Mouse (Mus musculus): ENCODE data around the gene Acbd3. TPM values are rescaled to one million over a fixed set of nuclear protein-coding genes. Genes with fewer than 3 reads are reported as not detected.

Gene Acbd3
- total and polyA plus RNA-seq, 3 experiments: 17.8 to 23.2 TPM; not detected in 1

DNA sequence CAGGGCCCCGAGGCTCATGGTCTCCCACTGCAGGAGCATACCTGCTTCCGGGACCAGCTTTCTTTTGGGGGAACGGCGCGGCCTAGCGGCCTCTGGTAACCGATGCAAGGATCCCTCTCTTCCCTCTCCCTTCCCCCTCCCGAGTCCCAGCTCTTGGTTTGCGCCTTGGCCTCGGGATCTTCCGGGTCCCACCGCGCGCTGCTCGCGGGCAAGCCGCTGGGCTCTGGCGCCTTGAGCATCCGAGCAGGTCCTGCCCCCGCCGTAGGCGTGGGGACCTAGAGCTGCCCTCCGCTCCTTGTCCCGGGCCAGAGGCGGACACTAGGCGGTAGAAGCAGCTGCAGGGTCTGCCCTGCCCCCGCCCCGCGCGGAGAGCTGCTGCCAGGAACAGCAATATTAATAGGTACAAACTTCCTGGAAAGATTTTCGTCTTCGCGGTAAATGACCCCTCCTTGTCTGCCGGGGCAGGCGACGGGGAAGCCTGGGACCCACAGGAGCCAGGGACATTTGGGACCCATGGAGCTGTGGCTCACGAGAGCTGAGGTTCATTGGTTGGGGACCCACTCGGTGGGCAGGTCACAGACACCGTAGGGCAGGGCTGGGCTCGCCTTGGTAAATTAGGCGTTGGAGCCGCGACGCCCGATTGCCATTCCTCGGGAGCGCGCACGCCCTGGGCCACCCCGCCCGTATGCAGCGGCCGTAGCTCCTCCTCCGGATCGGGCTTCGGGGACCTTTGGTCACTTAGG, 52.0 kb downstream of the Acbd3 start:
- Histone ChIP-seq H3K36me3 (ENCODE audit: control insufficient read depth in 1 of 2, insufficient read depth in 2 of 2, low read length in 2 of 2) (no peaks in the 10 kb centered on the region), H3K4me1 (ENCODE audit: control insufficient read depth in 1 of 2, insufficient read depth in 2 of 2, low read length in 2 of 2) (0 out of 4 replicates have a peak, but pooled peaks cover 0 to 4% of the 10 kb centered on the region in 2 experiments), H3K9me3 (replicated peaks; ENCODE audit: insufficient read depth, low read length) (no peaks in the 10 kb centered on the region), H3K27me3 (ENCODE audit: control insufficient read depth in 1 of 2, insufficient read depth in 2 of 2, low read length in 2 of 2) (no peaks in the 10 kb centered on the region), H3K79me2 (ENCODE audit: control insufficient read depth, insufficient read depth, low read length, poor library complexity) (no peaks in the 10 kb centered on the region), H3K4me3 (ENCODE audit: control insufficient read depth in 1 of 2, insufficient read depth in 1 of 2, low read depth in 2 of 2, low read length in 2 of 2) (peak overlapping the region; percentile 57 to 63), H3K27ac (ENCODE audit: control insufficient read depth, low read depth, low read length) (peak overlapping the region; percentile 23; the same call in 1 of the 2 replicates), H3K9ac (ENCODE audit: control insufficient read depth, low read depth, low read length, poor library complexity, severe bottlenecking) (peak overlapping the region; percentile 73)
- DNase-seq (ENCODE audit: low read depth, low spot score): peak; percentile 84
- TF ChIP-seq RAD21 (IDR thresholded peaks at IDR 0.05; ENCODE audit: low read depth, low read length) (peak; percentile 26), POLR2A (IDR thresholded peaks at IDR 0.05; ENCODE audit: control insufficient read depth in 1 of 2, insufficient read depth in 1 of 2, low read depth in 1 of 2, low read length in 2 of 2, poor library complexity in 1 of 2) (0 out of 4 replicates have a peak, but pooled peaks of 1 of the 2 experiments have one; percentile 43), USF2 (IDR thresholded peaks at IDR 0.05; ENCODE audit: borderline replicate concordance in 1 of 2, insufficient read depth in 1 of 2, low read depth in 1 of 2, low read length in 2 of 2) (no peak), TCF12 (IDR thresholded peaks at IDR 0.05; ENCODE audit: low read depth, low read length) (0 out of 2 replicates have a peak, but pooled peaks have one; percentile 10), NELFE (IDR thresholded peaks at IDR 0.05; ENCODE audit: low read depth, low read length) (peak; percentile 31), ZC3H11A (IDR thresholded peaks at IDR 0.05; ENCODE audit: low read depth, low read length) (no peak), CTCF (IDR thresholded peaks at IDR 0.05 in 2 of 3, conservative IDR thresholded peaks at IDR 0.05 in 1 of 3; ENCODE audit: control insufficient read depth in 1 of 3, insufficient read depth in 1 of 3, low read depth in 2 of 3, low read length in 3 of 3, poor library complexity in 1 of 3, severe bottlenecking in 1 of 3) (peak in 2 of 3 experiments; percentile 44 to 48; a peak in 5 of 6 replicates), MYB (IDR thresholded peaks at IDR 0.05; ENCODE audit: low read depth, low read length) (no peak), MAFK (IDR thresholded peaks at IDR 0.05; ENCODE audit: borderline replicate concordance, low read depth, low read length) (no peak), GATA1 (IDR thresholded peaks at IDR 0.05; ENCODE audit: low read depth, low read length) (no peak), MAX (IDR thresholded peaks at IDR 0.05; ENCODE audit: low read length) (no peak), NRF1 (IDR thresholded peaks at IDR 0.05; ENCODE audit: insufficient read depth, low read depth, low read length, poor library complexity, severe bottlenecking) (no peak), HCFC1 (IDR thresholded peaks at IDR 0.05; ENCODE audit: low read depth, low read length) (peak; percentile 53; the same call in 1 of the 2 replicates), SMC3 (IDR thresholded peaks at IDR 0.05; ENCODE audit: low read depth, low read length) (no peak), CHD1 (IDR thresholded peaks at IDR 0.05; ENCODE audit: low read depth, low read length) (no peak), UBTF (IDR thresholded peaks at IDR 0.05; ENCODE audit: borderline replicate concordance, insufficient read depth, low read depth, low read length) (no peak), ELF1 (IDR thresholded peaks at IDR 0.05; ENCODE audit: low read depth, low read length) (peak; percentile 84)

DNA sequence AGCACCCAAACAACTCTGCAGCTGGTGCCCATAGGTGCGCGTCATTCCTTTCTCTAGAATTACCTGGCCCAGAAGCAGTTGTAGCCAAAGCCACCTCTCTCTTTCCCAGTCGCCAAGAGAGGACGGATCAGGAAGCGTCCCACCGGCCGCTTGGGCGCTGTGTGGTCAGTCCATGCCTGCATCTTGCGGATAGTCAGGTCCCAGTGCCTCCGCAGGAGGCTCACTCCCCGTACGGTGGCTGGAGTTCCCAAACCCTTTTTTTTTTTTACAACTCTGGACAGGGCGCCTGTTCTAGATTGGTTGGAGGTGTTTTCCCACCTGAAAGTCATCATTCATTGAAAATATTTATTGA, 52.5 kb downstream of the Acbd3 start:
- no peaks in the 10 kb centered on the region for H3K36me3 ChIP-seq (ENCODE audit: control insufficient read depth in 1 of 2, insufficient read depth in 2 of 2, low read length in 2 of 2)
- H3K9me3 ChIP-seq (replicated peaks; ENCODE audit: insufficient read depth, low read length): no peaks in the 10 kb centered on the region
- peak overlapping the region in 1 of 2 experiments; percentile 63; a peak in 1 of 4 replicates for H3K4me3 ChIP-seq (ENCODE audit: control insufficient read depth in 1 of 2, insufficient read depth in 1 of 2, low read depth in 2 of 2, low read length in 2 of 2)
- 0 out of 4 replicates have a peak, but pooled peaks cover 0 to 4% of the 10 kb centered on the region in 2 experiments for H3K4me1 ChIP-seq (ENCODE audit: control insufficient read depth in 1 of 2, insufficient read depth in 2 of 2, low read length in 2 of 2)
- no peak for DNase-seq (ENCODE audit: low read depth, low spot score)
- no peak overlapping the region for H3K9ac ChIP-seq (ENCODE audit: control insufficient read depth, low read depth, low read length, poor library complexity, severe bottlenecking)
- H3K27ac ChIP-seq (ENCODE audit: control insufficient read depth, low read depth, low read length): no peak overlapping the region
- 0 out of 2 replicates have a peak, but pooled peaks have one; percentile 18 for TF ChIP-seq ZNF384 (IDR thresholded peaks at IDR 0.05; ENCODE audit: low read depth, low read length)
- TF ChIP-seq ELF1 (IDR thresholded peaks at IDR 0.05; ENCODE audit: low read depth, low read length): no peak
- no peaks in the 10 kb centered on the region for H3K79me2 ChIP-seq (ENCODE audit: control insufficient read depth, insufficient read depth, low read length, poor library complexity)
- no peaks in the 10 kb centered on the region for H3K27me3 ChIP-seq (ENCODE audit: control insufficient read depth in 1 of 2, insufficient read depth in 2 of 2, low read length in 2 of 2)

Data from MEL (cell line).